Mouse (Mus musculus) kidney, adult 11 months (tissue): ENCODE data around the gene Atg10.
"Not testable (repeated sequence)": the region's sequence is repeated elsewhere in the genome, so short reads cannot be mapped to it uniquely, and the experiment has no call there.

Source experiments
- DNase-seq: peaks from one replicate; pipeline ENCODE4 v3.0.0; 2022

The Atg10 gene

DNA sequence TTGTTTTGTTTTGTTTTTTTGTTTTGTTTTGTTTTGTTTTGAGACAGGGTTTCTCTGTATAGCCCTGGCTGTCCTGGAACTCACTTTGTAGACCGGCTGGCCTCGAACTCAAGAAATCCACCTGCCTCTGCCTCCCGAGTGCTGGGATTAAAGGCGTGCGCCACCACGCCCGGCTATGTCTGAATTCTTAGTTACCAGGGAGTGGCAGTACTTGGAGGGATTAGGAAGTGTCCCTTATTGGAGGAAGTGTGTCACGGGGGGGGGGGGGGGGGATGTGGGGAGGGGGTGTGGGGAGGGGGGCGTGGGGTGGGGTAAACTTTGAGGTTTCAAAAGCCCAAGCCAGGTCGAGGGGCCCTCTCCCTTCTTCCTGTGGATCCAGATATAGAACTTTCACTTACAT, 295.5 kb downstream of the Atg10 start:
- not testable (repeated sequence) for DNase-seq

- DNase-seq, result no peak
These were observed 296.7 kb downstream of the Atg10 start for GRCm38 (mm10) chr13:90926938-90927633.

DNA sequence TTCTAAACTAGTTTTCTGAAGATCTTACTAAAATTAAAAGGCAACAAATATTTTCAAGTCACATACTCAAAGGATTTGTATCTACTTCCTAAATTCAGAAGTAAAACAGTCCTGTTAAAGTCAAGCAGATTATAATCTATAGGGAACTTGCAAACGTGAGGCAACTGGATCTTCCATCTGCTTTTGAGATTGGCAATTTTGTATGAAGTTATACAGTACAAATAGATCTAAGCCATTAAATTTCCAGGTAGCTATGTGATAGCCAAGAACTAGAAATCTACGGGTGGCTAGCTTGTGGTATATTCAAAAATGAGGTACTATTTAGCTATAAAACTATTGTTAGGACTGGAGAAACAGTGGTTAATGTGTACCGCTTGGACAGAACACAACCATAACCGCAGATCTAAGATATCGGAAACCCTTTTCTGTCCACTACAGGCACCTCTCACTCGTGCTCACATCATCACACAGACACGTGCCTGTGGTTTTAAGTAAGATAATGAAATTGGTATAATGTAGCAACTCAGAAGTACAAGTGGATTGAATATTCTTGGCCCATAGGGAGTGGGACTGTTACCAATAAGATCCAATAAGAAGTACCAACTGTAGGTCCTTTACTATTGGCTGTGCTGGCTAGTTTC, 297.5 kb downstream of the Atg10 start:
- DNase-seq, result no peak

GRCm38 (mm10) chr13:90925191-90925590, 298.6 kb downstream of the Atg10 start:
- no peak for DNase-seq

- no peak for DNase-seq
These were observed 299.7 kb downstream of the Atg10 start for GRCm38 (mm10) chr13:90924072-90924471.

DNA sequence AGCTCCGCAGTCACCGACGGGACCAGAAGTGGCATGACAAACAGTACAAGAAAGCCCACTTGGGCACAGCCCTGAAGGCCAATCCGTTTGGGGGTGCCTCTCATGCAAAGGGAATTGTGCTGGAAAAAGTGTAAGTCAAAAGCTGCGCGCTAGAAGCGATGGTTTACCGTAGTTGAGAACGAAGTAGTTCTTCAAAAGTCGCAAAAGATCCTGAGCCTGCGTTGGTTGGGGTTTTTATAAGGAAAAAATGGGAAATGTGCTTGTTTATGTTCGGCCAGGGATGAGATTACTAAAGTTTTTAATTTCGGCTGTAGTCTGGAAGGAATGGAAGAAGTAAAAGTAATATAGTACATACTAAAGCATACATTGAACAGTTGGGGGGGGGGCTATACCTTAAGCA, 300.2 kb downstream of the Atg10 start:
- DNase-seq, result not testable (repeated sequence)

GRCm38 (mm10) chr13:90922751-90923612, 300.8 kb downstream of the Atg10 start, which contains the start of gene Rps23:
TSS of gene Rps23 (plus strand) at chr13:90922958.
- peak; percentile 88 for DNase-seq

DNA sequence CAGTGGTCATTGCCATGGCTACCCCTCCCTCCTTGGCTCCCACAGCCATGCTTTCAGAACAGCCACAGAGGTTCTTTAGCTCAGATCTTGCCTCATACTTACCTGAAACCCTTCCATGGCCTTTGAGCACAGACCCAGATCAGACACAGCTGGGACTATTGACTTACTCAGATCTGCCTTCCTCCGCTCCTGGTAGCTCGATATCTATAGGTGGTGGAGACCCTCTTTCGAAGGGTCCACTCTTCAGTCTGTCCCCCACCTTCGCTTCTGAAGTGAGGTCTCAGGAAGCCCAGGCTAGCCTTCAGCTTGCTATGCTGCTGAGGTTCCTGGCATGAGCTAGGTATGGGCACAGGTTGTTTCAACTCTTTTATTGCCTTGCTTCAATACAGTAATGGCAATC, 309.0 kb downstream of the Atg10 start:
- no peak for DNase-seq

DNA sequence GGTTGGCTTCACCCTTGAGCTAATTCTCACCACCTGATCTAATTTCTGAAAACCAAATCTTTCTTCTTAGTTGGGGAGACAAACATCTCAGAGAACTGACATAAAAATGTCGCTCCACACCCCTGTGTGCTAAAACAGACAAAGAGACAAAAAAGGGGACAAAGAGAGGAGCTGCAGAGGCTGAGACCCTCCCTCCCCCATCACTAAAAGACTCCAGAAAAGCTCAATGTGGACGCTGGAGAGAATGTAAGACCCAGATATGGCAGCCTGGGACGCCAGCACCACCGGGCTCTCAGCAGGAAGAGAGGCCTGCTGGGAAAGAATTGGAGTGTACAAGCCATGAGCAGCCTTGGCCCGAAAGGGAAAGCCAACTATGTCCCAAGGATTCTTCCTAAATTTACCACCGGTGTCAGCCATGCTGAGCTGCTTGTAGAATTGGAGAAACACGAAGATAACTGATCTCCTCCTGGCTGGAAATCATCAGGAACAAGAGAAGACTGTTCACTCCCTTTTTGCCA, 310.0 kb downstream of the Atg10 start:
- DNase-seq, result no peak

GRCm38 (mm10) chr13:90912760-90913674, 310.8 kb downstream of the Atg10 start:
- DNase-seq, result no peak

GRCm38 (mm10) chr13:90907376-90907775, 316.4 kb downstream of the Atg10 start:
- DNase-seq, result no peak

- no peak for DNase-seq
These were observed 318.6 kb downstream of the Atg10 start, which contains the start of gene Atp6ap1l for GRCm38 (mm10) chr13:90905176-90905575. TSS of gene Atp6ap1l (minus strand) at chr13:90905355.

DNA sequence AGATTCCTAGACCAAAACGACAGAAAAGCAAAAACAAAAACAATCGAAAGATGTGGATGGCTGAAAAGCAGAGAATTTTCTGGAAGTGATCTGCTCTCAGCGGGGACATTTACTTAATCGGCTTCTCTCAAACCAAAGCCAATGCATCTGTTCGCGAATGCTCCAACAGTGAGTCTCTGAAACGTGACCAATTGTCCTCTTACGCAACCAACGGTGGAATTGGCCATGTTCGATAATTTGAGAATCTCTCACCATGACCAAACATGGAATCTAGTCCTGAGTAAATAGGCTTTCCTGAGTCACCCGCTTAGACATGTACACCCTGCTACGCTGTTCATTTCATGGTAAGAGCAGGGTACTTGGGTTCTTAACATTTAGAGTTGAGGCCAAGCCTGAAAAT, 326.9 kb downstream of the Atg10 start:
- DNase-seq, result no peak

GRCm38 (mm10) chr13:90896098-90896497, 327.7 kb downstream of the Atg10 start:
- DNase-seq, result no peak

- no peak for DNase-seq
These were observed 328.9 kb downstream of the Atg10 start for GRCm38 (mm10) chr13:90894819-90895218.

DNA sequence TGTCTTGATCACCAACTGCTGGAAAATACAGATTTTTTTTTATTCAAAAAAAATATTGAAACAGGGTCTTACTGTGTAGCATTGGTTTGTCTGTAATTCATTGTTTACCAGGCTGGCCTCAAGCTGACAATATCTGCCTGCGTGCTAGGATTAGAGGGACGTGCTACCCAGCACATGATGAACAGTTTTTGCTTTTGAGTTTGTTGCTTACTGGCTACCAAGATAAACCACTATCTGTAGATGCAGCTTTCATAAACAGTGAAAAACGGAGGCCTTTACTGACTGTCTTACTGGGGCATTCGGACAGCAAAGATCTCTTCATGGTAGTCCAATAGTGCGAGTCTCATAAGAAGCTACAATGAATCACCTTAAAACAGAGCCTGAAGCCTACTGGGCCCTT, 333.7 kb downstream of the Atg10 start:
- no peak for DNase-seq

GRCm38 (mm10) chr13:90886568-90886983, 337.2 kb downstream of the Atg10 start:
- DNase-seq, result peak; percentile 50

DNA sequence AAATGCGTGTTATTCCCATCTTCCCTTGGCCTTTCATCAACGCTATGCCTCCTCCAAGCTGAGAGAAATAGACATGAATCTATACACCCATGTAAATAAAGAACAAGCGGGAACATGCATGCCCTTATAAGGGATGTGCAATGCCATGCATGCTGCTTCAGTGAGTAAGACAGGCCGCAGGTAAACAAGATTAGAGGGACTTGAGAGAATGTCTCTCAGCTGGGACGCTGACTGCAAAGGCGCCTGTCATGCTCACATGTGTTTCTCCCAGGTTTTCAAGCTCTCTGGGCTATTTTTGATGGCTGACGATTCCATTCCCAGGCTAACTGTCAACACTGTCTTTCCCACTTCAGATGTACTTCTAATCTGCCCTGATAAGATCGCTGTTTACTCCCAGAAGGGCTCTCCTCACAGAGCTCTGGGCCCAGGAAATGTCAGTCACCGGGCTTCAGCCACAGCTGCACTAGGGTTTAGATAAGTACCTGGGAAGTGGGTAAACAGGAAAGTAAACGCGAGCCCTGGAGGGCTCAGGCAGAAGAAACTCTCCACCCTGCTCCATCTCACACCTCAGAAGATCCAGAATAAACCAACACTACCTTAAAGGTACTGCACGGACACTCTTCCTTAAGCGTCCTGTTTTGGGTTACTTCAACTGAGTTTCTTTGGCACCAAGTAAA, 337.8 kb downstream of the Atg10 start:
- no peak for DNase-seq
